Mouse (Mus musculus) adrenal gland, adult 2 months (tissue): ENCODE data around the gene Ccdc28b. TPM values are rescaled to one million over a fixed set of nuclear protein-coding genes. Genes with fewer than 3 reads are reported as not detected.
A peak's percentile ranks its signal among the peaks of the same experiment; 100 is the strongest.

Source experiments
- DNase-seq: peaks from one replicate; pipeline ENCODE4 v3.0.0; 2021
- polyA plus RNA-seq: library from polyadenylated mRNA; depleted of rRNA; stranded (reverse); fragments of >200 nt; gene quantifications from 2 replicates; pipeline ENCODE4 v1.2.3, GENCODE M21; 2012; rRNA removed
- total RNA-seq, 2 experiments: library from RNA; stranded (reverse); gene quantifications; 2 replicates each; pipeline ENCODE4 v1.2.3; 2021

The Ccdc28b gene
- total and polyA plus RNA-seq, 3 experiments: 22.1 to 33.4 (median 23.9) TPM

GRCm38 (mm10) chr4:129584884-129585608 is 38.7 kb downstream of the Ccdc28b start:
- peak; percentile 92 for DNase-seq

- DNase-seq: no peak
These were observed 39.4 kb downstream of the Ccdc28b start for GRCm38 (mm10) chr4:129584370-129584769.

GRCm38 (mm10) chr4:129582251-129582650 is 41.5 kb downstream of the Ccdc28b start:
- no peak for DNase-seq

GRCm38 (mm10) chr4:129580347-129580746 is 43.4 kb downstream of the Ccdc28b start:
- DNase-seq: no peak

GRCm38 (mm10) chr4:129578466-129578865 is 45.3 kb downstream of the Ccdc28b start, which contains the start of gene Fam167b:
Fam167b (minus strand) TSS chr4:129578549.
- peak; percentile 70 for DNase-seq

GRCm38 (mm10) chr4:129577688-129578087 is 46.1 kb downstream of the Ccdc28b start:
- DNase-seq: no peak

- peak; percentile 79 for DNase-seq
These were observed 46.8 kb downstream of the Ccdc28b start for GRCm38 (mm10) chr4:129576863-129577491.

- no peak for DNase-seq
These were observed 48.4 kb downstream of the Ccdc28b start for GRCm38 (mm10) chr4:129575171-129575844.

GRCm38 (mm10) chr4:129573430-129573829 is 50.3 kb downstream of the Ccdc28b start, which contains the start of gene Lck:
Lck (minus strand) TSS chr4:129573641.
- DNase-seq: no peak

- no peak for DNase-seq
These were observed 50.7 kb downstream of the Ccdc28b start for GRCm38 (mm10) chr4:129573093-129573370.

- peak; percentile 32 for DNase-seq
These were observed 51.3 kb downstream of the Ccdc28b start for GRCm38 (mm10) chr4:129572236-129573092.

- no peak for DNase-seq
These were observed 52.1 kb downstream of the Ccdc28b start for GRCm38 (mm10) chr4:129571551-129572084.

- DNase-seq: no peak
These were observed 53.7 kb downstream of the Ccdc28b start for GRCm38 (mm10) chr4:129570028-129570427.

Other genes starting within 250 kb of the Ccdc28b start
- gene Zbtb8a, start 245.8 kb downstream of the Ccdc28b start, total RNA-seq: 1 to 10 TPM; 6.1 to 6.4 TPM
- gene Zbtb8a, start 245.8 kb downstream of the Ccdc28b start, polyA plus RNA-seq: 2.4 and 2.7 TPM in 2 replicates
- gene Zbtb8b, start 183.1 kb downstream of the Ccdc28b start, total RNA-seq: under 1 TPM; 0.12 to 0.35 TPM
- gene Zbtb8b, start 183.1 kb downstream of the Ccdc28b start, polyA plus RNA-seq: 0.07 TPM in 1 of 2 replicates, not detected in the other
- 10 to 100 TPM; 72.1 to 72.4 TPM for gene Bsdc1, start 162.4 kb downstream of the Ccdc28b start, total RNA-seq
- 15.1 and 18.8 TPM in 2 replicates for gene Bsdc1, start 162.4 kb downstream of the Ccdc28b start, polyA plus RNA-seq
- not detected for gene Tssk3, start 132.9 kb downstream of the Ccdc28b start, total RNA-seq
- not detected in 2 replicates for gene Tssk3, start 132.9 kb downstream of the Ccdc28b start, polyA plus RNA-seq
- not detected for gene Fam229a, start 132.8 kb downstream of the Ccdc28b start, total RNA-seq
- gene Fam229a, start 132.8 kb downstream of the Ccdc28b start, polyA plus RNA-seq: 1.0 and 2.1 TPM in 2 replicates
- 10 to 100 TPM; 39.8 to 46.4 TPM for gene Marcksl1, start 110.4 kb downstream of the Ccdc28b start, total RNA-seq
- gene Marcksl1, start 110.4 kb downstream of the Ccdc28b start, polyA plus RNA-seq: 48.8 and 67.4 TPM in 2 replicates
- 10 to 100 TPM; 44.4 to 53.9 TPM for gene Hdac1, start 81.2 kb downstream of the Ccdc28b start, total RNA-seq
- gene Hdac1, start 81.2 kb downstream of the Ccdc28b start, polyA plus RNA-seq: 17.2 and 18.4 TPM in 2 replicates
- 1 to 10 TPM; 3.2 to 4.1 TPM for gene Lck, start 50.3 kb downstream of the Ccdc28b start, total RNA-seq
- 1.2 and 1.7 TPM in 2 replicates for gene Lck, start 50.3 kb downstream of the Ccdc28b start, polyA plus RNA-seq
- gene Fam167b, start 45.4 kb downstream of the Ccdc28b start, total RNA-seq: 10 to 100 TPM; 29.6 to 31.1 TPM
- gene Fam167b, start 45.4 kb downstream of the Ccdc28b start, polyA plus RNA-seq: 53.7 and 75.5 TPM in 2 replicates
- gene Eif3i, start 23.3 kb downstream of the Ccdc28b start, total RNA-seq: 100 to 1,000 TPM; 171 to 194 TPM
- gene Eif3i, start 23.3 kb downstream of the Ccdc28b start, polyA plus RNA-seq: 147 and 171 TPM in 2 replicates
- gene Tmem234, start 23.3 kb downstream of the Ccdc28b start, total RNA-seq: 100 to 1,000 TPM in 1 of 2 experiments, 10 to 100 TPM in 1; 90.9 to 100 TPM
- 108 and 125 TPM in 2 replicates for gene Tmem234, start 23.3 kb downstream of the Ccdc28b start, polyA plus RNA-seq
- 1 to 10 TPM; 1.8 to 2.4 TPM for gene Dcdc2b, start 9.7 kb downstream of the Ccdc28b start, total RNA-seq
- 4.5 and 7.4 TPM in 2 replicates for gene Dcdc2b, start 9.7 kb downstream of the Ccdc28b start, polyA plus RNA-seq
- gene Iqcc, start 4.8 kb downstream of the Ccdc28b start, total RNA-seq: 10 to 100 TPM; 28.2 to 32.0 TPM
- gene Iqcc, start 4.8 kb downstream of the Ccdc28b start, polyA plus RNA-seq: 56.0 and 63.9 TPM in 2 replicates
- gene Txlna, start 17.1 kb upstream of the Ccdc28b start, total RNA-seq: 10 to 100 TPM; 56.0 to 66.6 TPM
- gene Txlna, start 17.1 kb upstream of the Ccdc28b start, polyA plus RNA-seq: 25.2 and 28.9 TPM in 2 replicates
- 10 to 100 TPM; 82.7 to 93.8 TPM for gene Kpna6, start 48.8 kb upstream of the Ccdc28b start, total RNA-seq
- 23.7 and 31.1 TPM in 2 replicates for gene Kpna6, start 48.8 kb upstream of the Ccdc28b start, polyA plus RNA-seq
- gene Tmem39b, start 72.9 kb upstream of the Ccdc28b start, total RNA-seq: 10 to 100 TPM; 10.3 to 15.1 TPM
- 26.5 and 28.8 TPM in 2 replicates for gene Tmem39b, start 72.9 kb upstream of the Ccdc28b start, polyA plus RNA-seq
- gene Khdrbs1, start 118.4 kb upstream of the Ccdc28b start, total RNA-seq: 10 to 100 TPM; 65.0 to 66.3 TPM
- 114 and 124 TPM in 2 replicates for gene Khdrbs1, start 118.4 kb upstream of the Ccdc28b start, polyA plus RNA-seq
- 100 to 1,000 TPM; 378 to 409 TPM for gene Ptp4a2, start 187.3 kb upstream of the Ccdc28b start, total RNA-seq
- 41.0 and 48.2 TPM in 2 replicates for gene Ptp4a2, start 187.3 kb upstream of the Ccdc28b start, polyA plus RNA-seq